Mouse (Mus musculus) stomach, postnatal 0 days (tissue): Measurements from ENCODE around the gene Banp. TPM values are rescaled to one million over a fixed set of nuclear protein-coding genes. Genes with fewer than 3 reads are reported as not detected.

Experiments used
- ATAC-seq: fragments of 200-750 bp; cut with Nextera tagmentation; 2 replicates; pipeline ENCODE4 v1.8.0; 2017; ENCODE audit not compliant: low FRiP score, low TSS enrichment
- DNase-seq: peaks from one replicate; pipeline ENCODE4 v3.0.0-alpha.2; 2016; ENCODE audit warnings: low spot score
- H3K27ac ChIP-seq: fragments of 300-500 bp; sonication (generic); replicated peaks from 2 replicates; pipeline ENCODE4 v1.5.1; 2014; ENCODE audit warnings: mild to moderate bottlenecking, control low read depth
- H3K27me3 ChIP-seq: fragments of 300-500 bp; sonication (generic); 2 replicates; pipeline ENCODE4 v1.6.1; 2014; ENCODE audit warnings: low read length; ENCODE audit not compliant: control insufficient read depth, insufficient read depth
- H3K36me3 ChIP-seq: fragments of 300-500 bp; sonication (generic); 2 replicates; pipeline ENCODE4 v1.6.1; 2014; ENCODE audit warnings: low read length, mixed read lengths; ENCODE audit not compliant: control insufficient read depth, insufficient read depth
- H3K4me1 ChIP-seq: fragments of 300-500 bp; sonication (generic); replicated peaks from 2 replicates; pipeline ENCODE4 v1.6.1; 2014; ENCODE audit warnings: antibody characterized with exemption; ENCODE audit not compliant: control insufficient read depth, insufficient read depth
- H3K4me2 ChIP-seq: fragments of 300-500 bp; sonication (generic); replicated peaks from 2 replicates; pipeline ENCODE4 v1.6.1; 2014; ENCODE audit warnings: low read depth, mild to moderate bottlenecking, control low read depth, moderate library complexity
- H3K4me3 ChIP-seq: fragments of 300-500 bp; sonication (generic); 2 replicates; pipeline ENCODE4 v1.5.1; 2014; ENCODE audit warnings: low read depth, low read length, control low read depth
- H3K9ac ChIP-seq: fragments of 300-500 bp; sonication (generic); 2 replicates; pipeline ENCODE4 v1.6.1; 2014; ENCODE audit warnings: mild to moderate bottlenecking, low read length, control low read depth, mixed read lengths
- H3K9me3 ChIP-seq: fragments of 300-500 bp; sonication (generic); 2 replicates; pipeline ENCODE4 v1.6.1; 2016; ENCODE audit warnings: low read length; ENCODE audit not compliant: control insufficient read depth
- CTCF ChIP-seq: IDR thresholded peaks from 2 replicates; pipeline ENCODE4 v1.5.1; 2016; ENCODE audit warnings: antibody characterized with exemption, low read depth, mild to moderate bottlenecking, moderate library complexity
- EP300 ChIP-seq: optimal IDR thresholded peaks from 2 replicates; pipeline ENCODE3; 2016; ENCODE audit warnings: antibody characterized with exemption
- WGBS: fragments of 180-500 bp; shearing (Covaris S2); extraction: QIAGEN DNeasy Blood & Tissue Kit; methylation state at CpG from one replicate; pipeline ENCODE4 v1.1.7; 2014; 5-methylcytosine and 5-hydroxymethylcytosine counted together
- polyA plus RNA-seq: library from polyadenylated mRNA; unstranded; fragments of >200 nt; fragmentation: Nextera tagmentation; extraction: Ambion mirVana; gene quantifications from 2 replicates; pipeline ENCODE4 v1.2.1, GENCODE M21; 2015

The Banp gene
- polyA plus RNA-seq, 1 experiment from 2014 or later: 9.0 TPM

DNA sequence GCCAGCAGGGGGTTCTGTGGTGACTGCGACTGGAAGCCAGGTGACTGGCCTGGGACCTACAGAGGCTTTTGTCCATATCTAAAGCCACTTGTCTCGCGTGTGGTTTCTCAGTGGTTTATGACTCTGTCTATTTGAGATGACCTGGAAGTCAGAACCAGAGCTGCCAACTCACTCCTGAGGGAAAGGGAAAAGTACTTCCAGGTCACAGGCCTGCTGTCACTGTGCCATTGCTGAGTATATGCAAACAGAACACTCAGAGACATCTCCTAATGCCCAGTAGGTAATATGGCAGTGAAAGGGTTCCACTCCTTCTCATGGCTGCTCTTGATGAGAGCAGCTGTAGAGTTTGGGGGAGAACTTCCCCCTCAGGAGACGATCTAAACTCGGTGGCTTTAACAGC lies 49.7 kb downstream of the Banp start:
- H3K4me3 ChIP-seq: no peak overlapping the region
- TF ChIP-seq CTCF: no peak
- no peak for TF ChIP-seq EP300
- H3K27me3 ChIP-seq: no peaks in the 10 kb centered on the region
- no peak overlapping the region for H3K27ac ChIP-seq
- peaks cover 13% of the 10 kb centered on the region for H3K36me3 ChIP-seq
- 80% methylated on average over 5 of the region's 5 CpGs for WGBS
- no peak overlapping the region for H3K4me2 ChIP-seq
- ATAC-seq: no peak
- H3K9ac ChIP-seq: no peak overlapping the region
- H3K4me1 ChIP-seq: no peaks in the 10 kb centered on the region
- DNase-seq: no peak
- H3K9me3 ChIP-seq: no peaks in the 10 kb centered on the region

GRCm38 (mm10) chr8:122001339-122002115 lies 52.0 kb downstream of the Banp start:
- WGBS: 89% methylated on average over 15 of the region's 15 CpGs
- Histone ChIP-seq H3K36me3 (peaks cover 19% of the 10 kb centered on the region), H3K4me1 (no peaks in the 10 kb centered on the region), H3K27me3 (no peaks in the 10 kb centered on the region), H3K4me2 (no peak overlapping the region), H3K9me3 (no peaks in the 10 kb centered on the region), H3K9ac (no peak overlapping the region), H3K4me3 (no peak overlapping the region), H3K27ac (no peak overlapping the region)
- ATAC-seq (no peak), DNase-seq (no peak)
- no peak for TF ChIP-seq EP300
- no peak for TF ChIP-seq CTCF

DNA sequence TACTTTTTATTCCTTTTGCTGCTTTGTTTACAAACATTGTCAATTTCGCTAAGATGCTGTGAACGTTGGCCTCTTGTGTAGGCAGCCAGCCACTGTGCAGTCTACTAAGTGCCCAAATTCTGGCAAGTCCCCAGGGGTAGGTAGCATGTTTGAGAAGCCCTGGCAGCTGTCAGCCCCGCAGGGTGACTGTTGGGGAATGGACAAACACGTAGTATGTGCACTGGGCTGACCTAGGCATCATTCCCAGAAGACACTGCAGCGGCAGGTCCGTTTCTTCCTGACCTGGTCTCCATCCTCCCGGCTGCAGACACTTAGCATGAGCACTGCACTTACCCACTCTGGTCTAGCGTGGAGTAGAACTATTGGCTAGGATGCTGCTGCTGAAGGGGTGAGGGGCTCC lies 54.1 kb downstream of the Banp start:
- H3K4me2 ChIP-seq: no peak overlapping the region
- H3K36me3 ChIP-seq: peaks cover 18% of the 10 kb centered on the region
- H3K4me3 ChIP-seq: no peak overlapping the region
- H3K27ac ChIP-seq: no peak overlapping the region
- no peak for ATAC-seq
- TF ChIP-seq CTCF (no peak), EP300 (no peak)
- no peaks in the 10 kb centered on the region for H3K4me1 ChIP-seq
- no peaks in the 10 kb centered on the region for H3K27me3 ChIP-seq
- WGBS: 71% methylated on average over 8 of the region's 8 CpGs
- no peak for DNase-seq
- H3K9me3 ChIP-seq: no peaks in the 10 kb centered on the region
- no peak overlapping the region for H3K9ac ChIP-seq

DNA sequence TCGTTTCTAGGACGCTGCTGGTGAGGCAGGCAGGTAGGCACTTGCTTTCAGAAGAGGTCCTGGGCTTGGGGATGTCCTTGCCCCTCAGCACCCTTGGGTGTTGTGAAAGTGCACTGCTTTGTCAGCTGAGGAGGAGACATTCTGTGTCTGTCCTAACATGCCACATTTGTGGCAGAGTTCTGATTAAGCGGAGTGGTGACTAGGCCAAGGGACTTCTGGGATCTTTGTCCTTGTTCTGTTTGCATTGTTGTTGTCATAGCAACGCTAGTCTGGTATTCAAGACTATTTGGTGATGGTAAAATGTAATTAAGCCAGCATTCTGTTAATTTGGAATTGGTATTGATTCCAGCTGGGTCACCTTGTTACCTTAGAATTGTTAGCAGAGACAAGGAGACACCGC lies 54.6 kb downstream of the Banp start:
- no peaks in the 10 kb centered on the region for H3K4me1 ChIP-seq
- H3K4me2 ChIP-seq: no peak overlapping the region
- H3K36me3 ChIP-seq: peaks cover 18% of the 10 kb centered on the region
- WGBS: 75% methylated on average over 5 of the region's 5 CpGs
- TF ChIP-seq CTCF (no peak), EP300 (no peak)
- H3K4me3 ChIP-seq: no peak overlapping the region
- no peak overlapping the region for H3K9ac ChIP-seq
- no peak for ATAC-seq
- H3K9me3 ChIP-seq: no peaks in the 10 kb centered on the region
- no peaks in the 10 kb centered on the region for H3K27me3 ChIP-seq
- H3K27ac ChIP-seq: no peak overlapping the region
- DNase-seq: no peak

GRCm38 (mm10) chr8:122005422-122006204 lies 56.1 kb downstream of the Banp start:
- Histone ChIP-seq H3K27ac (no peak overlapping the region), H3K9ac (no peak overlapping the region), H3K27me3 (no peaks in the 10 kb centered on the region), H3K9me3 (no peaks in the 10 kb centered on the region), H3K4me3 (no peak overlapping the region), H3K36me3 (peaks cover 11% of the 10 kb centered on the region; the same call in 1 of the 2 replicates), H3K4me2 (no peak overlapping the region), H3K4me1 (no peaks in the 10 kb centered on the region)
- no peak for TF ChIP-seq EP300
- TF ChIP-seq CTCF: no peak
- 87% methylated on average over 25 of the region's 25 CpGs for WGBS
- ATAC-seq (no peak), DNase-seq (no peak)
